Mouse (Mus musculus) hematopoietic stem cell, adult 5-6 weeks (primary cell): ENCODE data around the gene 1190002N15Rik. TPM values are rescaled to one million over a fixed set of nuclear protein-coding genes. Genes with fewer than 3 reads are reported as not detected.
A peak's percentile ranks its signal among the peaks of the same experiment; 100 is the strongest.

ENCODE experiments used
- ATAC-seq, 2 experiments: fragments of 125-278 bp in 1 of 2; replicated peaks in 1 of 2; 2 replicates each; pipeline ENCODE4 v1.8.0; 2016 to 2017; ENCODE audit warnings: inconsistent platforms in 2 of 2, mild to moderate bottlenecking in 2 of 2, moderate number of reproducible peaks in 2 of 2, low read depth in 1 of 2, moderate TSS enrichment in 1 of 2; ENCODE audit not compliant: low FRiP score in 2 of 2, poor library complexity in 2 of 2, severe bottlenecking in 2 of 2, insufficient read depth in 1 of 2, low TSS enrichment in 1 of 2
- total RNA-seq: library from RNA; stranded (forward); fragments of 172-1452, 232-1000 nt; gene quantifications from 2 replicates; pipeline ENCODE4 v1.2.3, GENCODE M21; 2017

Gene 1190002N15Rik
- total RNA-seq, 1 experiment from 2014 or later = 31.9 TPM

DNA sequence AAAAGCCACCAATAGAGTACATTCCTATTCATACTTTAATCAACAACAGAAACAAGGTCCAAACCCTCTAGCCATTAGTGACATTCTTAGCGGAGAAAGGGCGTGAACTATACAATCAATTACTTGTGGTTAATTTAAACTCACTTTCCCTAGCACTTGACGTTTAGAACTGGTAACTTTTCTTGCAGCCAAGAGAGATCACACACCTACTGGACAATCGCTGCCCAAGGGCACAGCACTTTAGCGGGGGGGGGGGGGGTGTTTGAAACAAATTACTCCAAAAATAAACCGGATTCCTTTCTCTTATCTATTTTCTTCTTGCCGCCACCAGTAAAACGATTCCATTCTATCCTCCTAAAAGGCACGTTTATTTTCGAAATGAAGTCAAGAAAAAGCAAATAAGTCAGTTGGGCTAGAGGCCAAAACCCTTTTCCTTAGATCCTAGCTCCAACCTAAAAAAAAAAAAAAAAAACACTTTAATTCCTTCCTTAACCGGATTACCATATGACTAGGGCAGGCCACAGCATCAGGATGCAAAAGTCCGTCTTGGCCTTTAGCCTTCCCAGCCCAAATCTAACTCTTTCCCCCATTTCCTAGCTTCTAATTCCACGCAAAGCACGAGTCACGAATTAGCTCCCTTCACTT lies 1.5 kb downstream of the 1190002N15Rik start:
- ATAC-seq = no peak

DNA sequence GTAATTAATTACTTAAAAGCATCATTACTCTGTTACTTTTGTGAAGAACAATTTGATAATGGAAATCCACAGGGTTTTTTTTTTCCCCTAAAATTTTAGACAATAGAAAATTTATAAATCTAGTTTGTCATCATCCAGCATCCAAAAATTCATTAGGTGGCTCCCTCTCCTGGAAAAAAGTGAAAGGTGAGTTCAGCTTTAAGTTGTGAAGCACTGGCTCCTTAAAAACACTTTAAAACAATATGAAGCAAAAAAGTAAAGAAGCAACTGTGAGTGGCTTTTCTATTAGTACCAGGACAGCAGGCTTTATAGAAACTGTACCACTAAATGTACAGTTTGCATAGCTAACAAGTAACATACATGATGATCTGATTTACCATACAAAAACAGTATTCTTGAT lies 3.1 kb downstream of the 1190002N15Rik start:
- no peak for ATAC-seq

DNA sequence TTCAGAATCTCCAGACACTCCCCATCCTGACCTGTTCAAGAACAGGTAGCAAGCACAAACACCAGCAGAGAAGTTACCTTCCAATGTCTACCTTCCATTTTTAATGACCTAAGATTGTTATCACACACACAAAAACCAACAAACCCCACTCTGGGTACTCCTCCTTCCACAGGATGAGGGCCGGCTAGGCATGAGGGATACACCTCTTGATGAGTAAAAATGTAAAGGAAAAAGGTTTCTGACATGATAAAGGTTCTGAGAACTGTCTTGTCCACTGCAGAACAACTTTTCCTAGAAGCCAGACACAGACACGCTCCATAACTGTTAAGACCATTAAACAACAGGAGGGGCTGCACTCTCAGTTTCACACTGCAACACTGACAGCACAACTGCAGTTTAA lies 3.7 kb downstream of the 1190002N15Rik start:
- ATAC-seq = no peak

DNA sequence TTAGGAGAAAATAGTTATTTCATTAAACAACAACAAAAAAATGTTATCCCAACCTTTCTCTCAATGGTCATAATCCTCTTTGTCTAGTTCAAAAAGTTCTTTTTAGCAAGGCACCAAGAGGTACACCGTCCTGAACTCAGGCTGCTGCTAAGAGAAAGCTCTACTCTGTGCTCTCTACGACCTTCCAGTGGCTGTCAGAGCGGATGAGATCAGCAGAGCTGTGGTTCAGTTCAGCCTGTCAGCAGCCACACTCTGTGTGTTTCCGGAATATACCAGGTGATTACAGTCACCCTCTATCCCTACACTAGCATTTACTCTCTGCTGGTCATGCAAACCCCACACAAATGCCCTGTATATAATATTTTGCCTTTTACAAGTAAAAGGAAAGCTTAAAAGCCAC lies 4.2 kb downstream of the 1190002N15Rik start:
- ATAC-seq = peak in 1 of 2 experiments; percentile 13; a peak in 1 of 4 replicates

DNA sequence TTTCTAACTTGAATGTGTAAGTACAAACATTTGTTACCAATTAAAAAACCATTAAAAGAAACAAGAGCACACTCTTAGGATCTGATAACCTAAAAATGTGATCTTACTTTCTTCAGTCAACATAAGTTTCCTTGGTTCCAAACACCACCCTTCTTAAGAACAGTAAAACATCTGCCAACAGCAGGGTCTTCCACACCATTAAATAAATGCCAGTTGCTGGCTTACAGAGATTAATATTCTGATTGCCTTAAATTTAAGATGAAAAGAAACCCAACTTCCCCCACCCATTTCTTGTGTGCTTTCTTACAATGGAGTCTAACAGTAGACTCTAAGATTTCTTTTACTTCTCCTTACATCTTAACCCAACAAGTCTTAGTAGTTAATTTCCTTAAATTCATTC lies 7.9 kb downstream of the 1190002N15Rik start:
- ATAC-seq = no peak

DNA sequence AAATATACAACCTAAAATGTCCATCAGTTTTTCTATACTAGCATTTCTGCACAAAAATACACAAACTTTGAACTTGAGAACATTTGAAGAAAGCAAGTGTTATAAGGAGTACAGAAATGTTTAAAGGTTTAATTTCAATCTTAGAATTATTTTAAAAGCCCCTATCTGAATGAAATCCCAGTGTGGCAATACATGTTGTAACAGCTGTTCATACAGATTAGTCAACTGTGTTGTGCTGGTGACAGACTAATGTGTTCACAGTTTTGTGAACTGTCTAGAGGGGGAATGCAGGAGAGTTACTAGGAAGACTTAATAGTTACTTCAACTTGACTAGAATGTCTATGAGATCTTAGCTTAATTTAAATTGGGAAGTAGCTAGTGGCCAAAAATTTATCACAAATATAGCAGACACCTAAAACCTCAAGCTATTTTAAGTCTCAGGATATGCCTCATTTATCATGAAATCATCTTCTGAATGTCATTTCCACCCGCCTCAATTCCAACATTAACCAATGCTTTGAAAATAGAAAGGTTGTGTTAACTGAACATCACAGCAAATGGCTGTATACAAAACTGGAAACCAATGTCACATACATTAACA lies 8.6 kb downstream of the 1190002N15Rik start:
- no peak for ATAC-seq

DNA sequence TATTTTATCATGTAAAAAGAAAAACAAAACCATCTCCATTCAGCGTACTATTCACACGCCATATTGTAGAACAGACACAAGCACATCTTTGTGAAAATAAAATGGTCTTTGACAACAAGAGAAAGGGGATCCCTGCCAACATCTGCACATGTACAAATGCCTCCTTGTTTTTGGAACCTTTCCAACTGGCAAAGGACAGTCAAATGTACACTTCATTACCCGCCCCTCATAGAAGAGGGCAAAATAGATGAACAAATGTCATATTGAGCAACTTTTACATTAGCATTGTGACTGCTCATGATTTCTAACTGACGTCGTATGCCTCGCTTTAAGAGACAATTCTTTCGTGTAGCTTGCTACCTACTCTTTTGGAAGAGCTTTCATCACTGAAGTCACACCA lies 11.4 kb downstream of the 1190002N15Rik start:
- no peak for ATAC-seq

DNA sequence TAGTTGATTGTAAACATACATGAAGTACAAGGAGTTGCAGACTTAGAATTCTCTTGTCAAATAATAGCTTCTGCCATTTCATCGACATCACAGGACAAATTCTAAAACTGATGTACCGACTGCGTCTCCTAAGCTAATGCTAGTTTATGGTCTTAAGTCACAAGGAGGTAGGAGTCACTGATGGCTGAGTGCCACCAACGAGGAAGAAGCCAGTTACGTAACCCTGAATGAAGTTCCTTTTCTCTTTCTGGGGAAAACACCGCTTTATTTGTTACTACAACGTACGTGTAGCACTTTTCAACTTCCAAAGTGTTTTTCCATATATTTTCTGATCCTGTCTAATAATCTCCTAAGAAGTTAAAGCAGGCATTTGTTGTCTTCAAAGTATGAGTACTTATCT lies 25.6 kb downstream of the 1190002N15Rik start:
- peak; percentile 42 to 64; a peak in 2 of 4 replicates for ATAC-seq

DNA sequence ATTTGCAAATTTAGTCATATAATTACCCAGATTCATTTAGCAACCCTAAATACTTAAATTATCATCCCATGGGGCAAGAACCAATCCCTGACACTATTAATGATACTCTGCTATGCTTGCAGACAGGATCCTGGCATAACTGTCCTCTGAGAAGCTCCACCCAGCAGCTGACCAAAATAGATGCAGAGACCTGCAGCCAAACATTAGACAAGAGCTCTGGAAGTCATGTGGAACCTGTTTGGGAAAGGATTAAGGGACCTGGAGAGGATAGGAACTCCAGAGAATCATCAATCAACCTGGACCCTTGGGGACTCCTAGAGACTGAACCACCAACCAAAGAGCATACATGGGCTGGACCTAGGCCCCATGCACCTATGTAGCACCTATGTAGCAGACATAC lies 26.7 kb downstream of the 1190002N15Rik start:
- no peak for ATAC-seq

DNA sequence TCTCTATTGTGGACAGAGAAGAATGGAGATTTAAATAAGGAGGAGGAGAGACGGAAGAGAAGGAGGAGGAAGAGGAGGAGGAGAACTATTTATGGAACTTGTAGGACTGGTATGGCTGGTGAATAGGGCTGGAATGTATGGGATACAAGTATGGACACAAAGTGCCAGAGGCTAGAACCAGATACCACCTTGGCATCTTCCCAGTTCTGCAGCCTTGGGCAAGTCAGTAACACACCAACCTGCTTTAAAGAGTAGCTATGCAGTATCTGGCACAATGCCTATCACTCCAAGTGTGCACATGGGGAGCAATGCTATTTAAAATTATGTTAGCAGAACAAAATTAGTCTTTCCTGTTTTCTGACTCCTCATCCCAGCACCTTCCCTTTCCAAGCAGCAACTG lies 30.9 kb downstream of the 1190002N15Rik start:
- no peak for ATAC-seq

DNA sequence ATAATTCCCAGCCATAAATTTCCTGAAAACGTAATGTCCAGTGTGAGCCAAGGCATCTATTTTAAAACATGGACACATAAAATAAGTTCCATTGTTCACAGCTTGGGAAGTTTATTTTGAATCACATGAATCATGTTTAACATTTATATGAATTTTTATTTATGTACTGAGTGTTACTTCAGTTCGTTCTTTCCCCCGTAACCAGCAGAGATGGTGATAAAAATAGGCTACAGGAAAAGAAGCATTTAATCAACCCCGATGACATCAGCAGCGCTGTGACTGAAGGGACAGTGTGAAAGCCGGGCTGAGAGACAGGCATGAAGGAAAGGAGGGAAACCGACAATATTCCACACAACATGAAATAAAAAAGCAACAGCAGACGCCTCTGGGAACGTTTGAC lies 46.4 kb downstream of the 1190002N15Rik start:
- no peak for ATAC-seq

DNA sequence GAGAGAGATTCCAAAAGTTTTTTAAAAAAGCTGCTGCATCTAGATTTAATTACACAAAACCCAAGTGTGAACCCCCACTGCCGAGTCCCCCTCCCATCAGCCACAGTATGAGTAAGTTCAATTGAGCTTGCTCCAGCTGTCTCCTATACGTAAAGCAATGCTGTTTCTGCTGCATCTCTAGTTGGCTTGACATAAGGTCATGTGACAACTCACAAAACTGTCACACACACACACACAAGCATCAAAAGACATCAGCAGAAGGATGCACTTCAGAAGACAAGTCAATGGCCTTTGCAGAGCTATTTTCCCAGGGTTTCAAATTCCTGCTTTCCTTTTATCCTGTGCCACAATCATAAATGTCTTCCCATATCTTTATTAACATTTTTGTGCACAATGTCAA lies 49.9 kb downstream of the 1190002N15Rik start:
- ATAC-seq = no peak

DNA sequence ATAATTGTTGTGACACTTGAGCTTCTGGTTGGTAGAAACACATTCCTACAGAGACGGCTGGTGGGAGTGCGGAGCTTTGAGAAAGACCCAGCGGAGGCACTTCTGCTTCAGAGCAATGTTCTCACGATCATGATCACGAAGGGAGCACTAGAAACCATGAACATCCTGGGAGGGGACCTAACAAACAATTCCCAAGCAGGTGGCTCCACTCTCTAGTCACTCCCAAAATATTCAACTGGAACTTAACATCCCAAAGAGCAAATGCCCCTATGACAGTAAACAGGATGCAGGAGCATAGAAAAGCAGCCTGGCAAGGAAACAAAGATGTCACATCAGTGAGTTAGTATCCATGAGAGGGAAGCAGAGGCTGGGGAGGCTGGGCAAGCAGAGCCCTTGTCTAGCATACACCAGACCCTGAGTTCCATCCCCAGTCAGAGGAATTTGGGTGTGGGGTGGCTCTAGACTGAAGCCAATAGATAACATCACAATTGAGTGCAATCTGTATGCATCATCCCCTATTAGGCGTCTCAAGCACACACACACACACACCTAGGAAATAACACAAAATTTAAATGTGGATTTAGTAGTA lies 54.5 kb downstream of the 1190002N15Rik start:
- no peak for ATAC-seq

DNA sequence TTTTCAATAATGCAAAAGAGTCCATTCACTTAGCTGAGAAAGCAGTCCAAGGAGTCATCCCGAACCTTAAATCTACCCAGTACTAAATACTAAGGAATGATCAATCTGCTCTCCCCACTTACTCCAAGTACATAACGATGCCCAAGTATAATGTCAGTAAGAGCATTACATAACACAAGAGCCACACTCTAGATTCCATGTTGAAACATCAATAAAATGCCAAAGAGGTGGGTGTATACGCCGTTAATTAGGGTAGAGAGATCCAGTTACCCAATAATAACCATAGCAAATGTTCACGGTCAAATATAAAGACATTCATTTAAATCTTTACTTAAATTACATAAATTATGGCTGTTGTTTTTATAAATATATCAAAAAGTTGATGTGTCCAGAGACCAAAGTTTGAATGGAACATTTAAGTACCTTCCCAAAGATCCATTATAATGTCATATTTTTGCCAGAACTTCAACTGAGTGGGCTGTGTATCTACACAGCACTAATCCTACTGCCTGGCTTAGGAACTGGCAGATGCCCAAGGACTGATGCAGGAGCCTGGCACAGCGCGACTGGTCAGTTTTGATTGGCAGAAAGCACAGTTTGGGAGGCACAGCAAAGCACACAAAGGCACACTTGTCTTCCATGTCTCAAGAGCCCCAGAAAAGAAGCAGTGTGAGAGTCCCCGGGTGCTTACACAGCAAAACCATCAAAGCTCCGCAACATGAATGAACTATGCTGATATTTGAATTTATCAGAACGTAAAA lies 55.5 kb downstream of the 1190002N15Rik start:
- ATAC-seq = no peak

DNA sequence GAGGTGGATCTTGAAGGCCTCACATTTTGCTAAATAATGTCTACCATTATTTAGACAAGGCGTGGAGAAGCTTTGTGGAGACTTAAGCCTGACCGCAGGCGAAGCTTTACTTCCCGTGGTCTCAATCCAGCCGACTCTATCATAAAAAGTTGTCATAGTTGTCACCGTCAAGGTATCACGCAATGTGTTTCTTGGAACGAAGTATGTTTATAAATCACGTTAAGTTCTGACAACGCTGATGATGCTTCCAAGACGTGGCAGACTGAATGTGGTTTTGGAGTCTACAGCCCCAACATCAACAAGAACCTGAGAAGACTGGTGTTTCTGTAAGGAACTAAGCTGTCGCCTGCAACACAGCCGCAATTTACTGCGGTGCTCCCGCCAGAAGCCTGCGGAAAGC lies 56.8 kb downstream of the 1190002N15Rik start:
- ATAC-seq = no peak

DNA sequence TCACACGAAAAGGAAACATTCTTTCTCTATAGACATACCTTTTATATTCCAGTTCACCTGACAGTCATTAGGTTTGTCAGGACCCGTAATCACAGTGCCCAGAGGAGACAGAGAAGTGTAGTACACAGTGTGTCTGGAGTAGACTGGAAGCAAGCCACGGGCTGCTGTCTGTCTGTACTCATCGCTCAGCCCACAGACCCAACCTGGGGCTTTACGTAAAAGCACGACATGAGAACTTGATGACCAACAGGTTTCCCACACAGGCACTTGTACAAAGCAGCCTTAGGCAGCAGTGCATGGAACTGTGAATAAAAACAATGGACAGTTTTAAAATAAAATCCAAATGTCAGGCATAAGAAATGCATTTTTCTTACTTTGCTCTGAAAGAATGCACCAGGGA lies 58.5 kb downstream of the 1190002N15Rik start:
- ATAC-seq = no peak

DNA sequence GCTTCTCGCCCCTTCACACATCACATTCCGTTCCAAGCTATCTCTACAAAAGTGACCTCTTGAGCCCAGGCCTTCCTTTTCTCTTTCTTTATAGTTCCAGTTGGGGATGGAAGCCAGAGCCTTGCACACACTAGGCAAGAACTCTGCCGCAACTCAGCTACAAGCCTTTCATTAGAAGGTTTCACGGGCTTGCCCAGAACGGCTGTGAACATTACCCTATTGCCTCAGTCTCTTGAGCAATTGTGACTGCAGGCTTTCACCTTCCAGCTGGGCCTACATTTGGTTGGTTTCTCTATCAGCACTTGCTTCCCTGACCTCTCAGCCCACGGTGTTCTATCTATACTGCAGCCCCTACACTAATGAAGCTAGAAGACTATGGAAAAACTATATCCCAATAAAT lies 58.9 kb downstream of the 1190002N15Rik start:
- no peak for ATAC-seq

DNA sequence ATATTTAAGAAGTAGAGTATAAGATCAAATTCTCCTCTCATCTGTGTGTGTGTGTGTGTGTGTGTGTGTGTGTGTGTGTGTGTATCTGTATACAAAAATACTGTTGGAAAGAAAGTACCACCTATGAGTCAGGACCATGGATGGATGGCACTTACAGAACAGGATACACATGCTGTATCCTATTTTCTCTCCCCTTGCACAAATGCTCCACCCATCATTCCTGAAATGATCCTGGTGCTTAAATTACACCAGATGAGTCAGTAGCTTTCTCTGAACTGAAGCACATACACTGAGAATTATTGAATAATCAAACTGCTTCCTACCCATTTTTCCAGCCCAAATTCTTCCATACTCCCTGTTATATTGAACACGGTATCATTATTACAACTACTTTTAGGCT lies 61.9 kb downstream of the 1190002N15Rik start:
- no peak for ATAC-seq
